In genomic region chr11:5380275-5380674, GRCm38 (mm10) we compare ENCODE assay signal across 13 mouse cellular contexts.
DNase-seq lines count a peak whose midpoint lies in the region; ATAC-seq and TF ChIP-seq lines count a peak whose summit lies in the region.
"Had no signal": no experiment of that assay in that cellular context is flagged by ENCODE, and none has a peak within 500 bp of the region (broad histone marks: within the 10 kb centered on the region; RNA-seq: fewer than 3 reads in every experiment).

No protein-coding gene starts in this region.

- no peaks in the 10 kb centered on the region for H3K9me3 ChIP-seq in heart, postnatal 0 days (replicated peaks; ENCODE audit: control insufficient read depth, low read length)
- no peaks in the 10 kb centered on the region for H3K9me3 ChIP-seq in heart, embryonic 10.5 days
- H3K9me3 ChIP-seq: limb, embryonic 13.5 days; midbrain, embryonic 13.5 days had no signal

- no peaks in the 10 kb centered on the region for H3K27me3 ChIP-seq in heart, postnatal 0 days (ENCODE audit: control insufficient read depth, insufficient read depth, low read length)
- no peaks in the 10 kb centered on the region for H3K27me3 ChIP-seq in heart, embryonic 10.5 days (ENCODE audit: insufficient read depth, poor library complexity, severe bottlenecking)
- H3K27me3 ChIP-seq: limb, embryonic 13.5 days; midbrain, embryonic 13.5 days had no signal

- H3K4me3 ChIP-seq in heart, postnatal 0 days (ENCODE audit: low read depth, low read length): no peak overlapping the region
- no peak overlapping the region for H3K4me3 ChIP-seq in heart, embryonic 10.5 days
- H3K4me3 ChIP-seq: limb, embryonic 13.5 days; midbrain, embryonic 13.5 days had no signal

- DNase-seq in heart, postnatal 0 days (ENCODE audit: low spot score): no peak
- DNase-seq in heart, embryonic 10.5 days (ENCODE audit: low spot score): no peak
- peak; percentile 27 for DNase-seq in Muller cell, postnatal 12 days (ENCODE audit: inconsistent ontology term)
- DNase-seq in fat pad, adult 2 months (ENCODE audit: extremely low read depth, low read depth, low spot score): peak; percentile 26
- peak; percentile 51 for DNase-seq in lung, postnatal 10 days
- no peak for DNase-seq in layer of hippocampus, postnatal 36 days
- DNase-seq in cerebellum, adult 9-11 months: no peak
- DNase-seq: heart, postnatal 14 days; thymus, postnatal 25 days had no signal

- TF ChIP-seq CTCF in heart, postnatal 0 days (IDR thresholded peaks at IDR 0.05; ENCODE audit: low read depth): no peak

- 0 out of 2 replicates have a peak overlapping the region, but pooled peaks have one; percentile 5 for H3K27ac ChIP-seq in heart, postnatal 0 days (ENCODE audit: low read depth)
- H3K27ac ChIP-seq in heart, embryonic 10.5 days: no peak overlapping the region
- H3K27ac ChIP-seq: limb, embryonic 13.5 days; midbrain, embryonic 13.5 days had no signal

- H3K9ac ChIP-seq in heart, postnatal 0 days (replicated peaks; ENCODE audit: low read depth, low read length): no peak overlapping the region
- H3K9ac ChIP-seq: limb, embryonic 13.5 days; midbrain, embryonic 13.5 days had no signal

- no peak for TF ChIP-seq EP300 in heart, postnatal 0 days (IDR thresholded peaks at IDR 0.05; ENCODE audit: low read depth)

- WGBS in heart, postnatal 0 days: 71% methylated on average over 3 of the region's 3 CpGs
- 83% methylated on average over 3 of the region's 3 CpGs for WGBS in heart, embryonic 10.5 days

- no peaks in the 10 kb centered on the region for H3K36me3 ChIP-seq in heart, postnatal 0 days (replicated peaks; ENCODE audit: control insufficient read depth, insufficient read depth, low read length)
- no peaks in the 10 kb centered on the region for H3K36me3 ChIP-seq in heart, embryonic 10.5 days
- H3K36me3 ChIP-seq: limb, embryonic 13.5 days; midbrain, embryonic 13.5 days had no signal

- peaks cover 22% of the 10 kb centered on the region for H3K4me1 ChIP-seq in heart, postnatal 0 days (ENCODE audit: control insufficient read depth, insufficient read depth)
- peaks cover 12% of the 10 kb centered on the region; the same call in 1 of the 2 replicates for H3K4me1 ChIP-seq in heart, embryonic 10.5 days

- no peak overlapping the region for H3K4me2 ChIP-seq in heart, postnatal 0 days (ENCODE audit: low read depth, low read length)
- H3K4me2 ChIP-seq: limb, embryonic 13.5 days; midbrain, embryonic 13.5 days had no signal

- no peak for ATAC-seq in heart, postnatal 0 days (ENCODE audit: insufficient read depth, low read depth)
- ATAC-seq in cerebellum, adult (ENCODE audit: insufficient number of reproducible peaks, low FRiP score, low TSS enrichment): no peak
- ATAC-seq: CD4-positive, CD25-positive, alpha-beta regulatory T cell, adult 4 months; midbrain, embryonic 13.5 days had no signal

Comparison
In these comparisons a context has a peak if more than half of its experiments do, and no peak if none do; other contexts are left out.
1. DNase-seq: peak in Muller cell, postnatal 12 days (single experiment), fat pad, adult 2 months (single experiment) and lung, postnatal 10 days (single experiment); none in heart, postnatal 0 days (single experiment), heart, embryonic 10.5 days (single experiment), layer of hippocampus, postnatal 36 days (0 of 2) and cerebellum, adult 9-11 months (single experiment).